Mouse (Mus musculus) thymus, postnatal 14 days (tissue): ENCODE measurements around the gene Olfr608.
"Not testable (repeated sequence)": the region's sequence is repeated elsewhere in the genome, so short reads cannot be mapped to it uniquely, and the experiment has no call there.

Experiments
- DNase-seq: peaks from one replicate; pipeline ENCODE4 v3.0.0; 2021

Gene Olfr608

DNA sequence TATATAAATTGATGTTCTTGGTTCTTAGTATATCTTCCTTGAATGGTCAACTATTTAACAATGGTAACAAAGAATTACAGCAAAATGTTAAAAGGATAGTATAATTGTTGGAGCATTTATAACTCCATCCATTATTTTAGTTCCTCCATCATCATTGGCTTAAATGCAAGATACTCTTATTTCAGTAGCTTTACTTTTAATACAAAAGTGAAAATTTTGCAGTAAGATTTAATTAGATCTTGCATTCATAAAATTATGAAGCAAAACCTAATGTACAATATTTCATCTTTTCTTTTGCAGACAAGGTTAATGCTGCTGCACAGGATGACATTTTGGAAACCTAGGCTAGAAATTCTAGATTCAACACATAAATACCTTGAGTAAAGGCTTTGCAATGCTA is at the start of gene Olfr608:
Gene Olfr608, plus strand, starts transcription at position 301 of the 400 bp plus-strand sequence.
- no peak for DNase-seq

DNA sequence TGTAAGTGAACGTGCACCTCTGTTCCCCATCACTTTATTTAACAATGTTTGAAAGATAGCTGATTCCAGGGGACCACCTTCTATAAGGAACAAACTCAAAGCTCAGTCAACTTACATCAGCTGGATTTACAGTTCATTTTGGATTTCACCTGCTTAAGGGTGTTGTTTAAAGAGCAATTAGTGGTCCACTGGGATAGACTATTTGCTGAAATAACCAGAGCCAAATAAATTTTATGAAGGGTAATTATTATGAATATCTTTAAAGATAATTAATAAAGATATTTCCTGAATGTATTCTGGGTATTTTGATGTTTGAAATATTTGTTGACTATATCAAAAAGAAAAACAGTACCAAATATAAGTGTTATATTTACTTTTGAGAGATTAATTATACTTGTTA is 24.3 kb upstream of the Olfr608 start, which contains the start of gene Olfr605:
Gene Olfr605, minus strand, starts transcription at position 101 of the 400 bp plus-strand sequence.
- no peak for DNase-seq

DNA sequence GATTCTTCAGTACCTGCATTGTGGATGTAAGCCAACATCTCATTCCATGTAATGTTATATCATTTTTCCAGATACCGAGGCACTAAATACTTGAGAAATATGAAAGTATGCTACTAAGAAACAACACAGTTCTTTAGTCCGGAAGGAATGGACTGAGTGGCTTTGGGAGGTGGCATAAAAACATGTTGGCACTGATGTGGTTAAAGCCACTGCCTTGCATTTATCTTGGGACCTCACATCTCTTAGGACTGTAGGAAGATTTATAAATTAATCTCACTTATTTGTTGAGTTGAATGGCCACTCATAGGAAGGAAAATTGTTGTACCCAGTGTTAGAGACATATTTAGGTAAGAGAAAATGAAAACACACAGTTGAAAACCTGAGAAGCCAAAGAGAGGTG is 20.9 kb upstream of the Olfr608 start, which contains the start of gene Olfr606:
Gene Olfr606, plus strand, starts transcription at position 301 of the 400 bp plus-strand sequence.
- DNase-seq = no peak

DNA sequence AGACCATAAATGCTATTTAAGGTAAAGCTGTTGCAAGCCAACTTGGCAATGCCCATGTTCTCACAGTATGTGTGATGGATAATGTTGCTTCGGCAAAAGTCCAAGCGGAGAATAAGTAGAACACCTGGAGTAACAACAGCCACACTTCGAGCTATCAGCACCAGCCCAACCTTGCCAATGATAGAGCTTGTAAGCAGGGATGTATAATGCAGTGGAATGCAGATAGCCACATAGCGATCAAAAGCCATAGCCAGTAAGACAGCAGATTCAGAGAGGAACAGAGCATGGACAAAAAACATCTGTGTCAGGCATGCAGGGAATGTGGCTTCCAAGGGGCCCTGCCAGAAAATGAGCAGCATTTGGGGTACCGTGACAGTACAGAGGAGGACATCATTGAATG is 9.1 kb upstream of the Olfr608 start:
- no peak for DNase-seq

DNA sequence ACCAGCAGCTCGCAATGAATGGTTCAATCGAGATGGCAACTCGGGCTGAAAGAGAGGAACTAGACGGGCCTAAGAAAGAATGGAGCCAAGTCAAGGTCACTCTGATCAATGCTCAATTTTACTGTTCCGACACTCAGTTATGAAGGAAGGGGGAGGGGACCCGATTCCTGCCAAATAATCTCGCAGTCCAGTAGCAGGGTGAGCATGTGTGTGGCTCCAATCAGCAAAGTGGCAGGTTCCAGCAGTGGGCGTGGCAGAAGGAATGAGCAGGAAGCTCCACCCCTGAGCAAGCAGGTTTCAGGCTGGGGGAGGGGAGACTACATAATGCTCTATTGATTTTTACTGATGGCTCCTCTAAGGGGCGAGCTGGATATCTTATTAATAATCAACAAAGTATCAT is 7.4 kb downstream of the Olfr608 start:
- DNase-seq = not testable (repeated sequence)

DNA sequence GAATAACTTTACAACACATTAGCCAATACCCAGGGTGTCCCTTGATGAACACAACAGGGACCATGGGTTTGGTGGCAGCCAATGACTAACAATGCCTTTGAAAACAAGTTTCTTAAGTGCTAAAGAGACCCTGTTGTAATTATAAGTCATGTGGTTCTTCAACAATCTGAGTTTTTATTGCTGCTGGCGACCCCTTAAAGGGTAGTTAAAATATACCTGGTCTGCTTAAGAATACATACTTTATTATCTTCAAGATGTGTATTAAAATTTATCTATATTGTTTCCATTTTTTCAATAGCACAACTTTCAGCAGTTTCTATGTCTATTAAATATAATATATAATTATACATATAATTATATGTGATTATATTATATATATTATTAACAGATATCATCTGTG is 28.3 kb downstream of the Olfr608 start, which contains the start of gene Olfr609:
Gene Olfr609, minus strand, starts transcription at position 101 of the 400 bp plus-strand sequence.
- no peak for DNase-seq

DNA sequence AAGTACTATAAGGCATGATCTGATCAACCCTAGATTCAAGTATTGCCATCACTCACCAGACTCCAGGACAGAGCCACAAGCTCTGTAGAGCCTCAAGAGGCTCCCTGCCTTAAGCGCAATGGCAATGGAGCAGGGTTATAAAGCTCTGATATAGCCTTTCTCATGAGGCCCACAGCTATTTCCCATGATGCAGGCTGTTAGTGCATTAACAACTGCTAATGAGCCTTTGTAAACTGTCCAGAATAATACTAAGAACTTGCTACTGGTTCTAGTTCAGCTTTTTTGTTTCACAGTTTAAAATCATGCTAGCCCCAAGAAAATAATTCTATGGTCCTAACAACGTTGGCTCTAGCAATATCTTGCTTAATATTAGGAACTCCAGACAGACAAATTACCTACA is 42.3 kb downstream of the Olfr608 start, which contains the start of gene Olfr610:
Gene Olfr610, minus strand, starts transcription at position 101 of the 400 bp plus-strand sequence.
- no peak for DNase-seq

DNA sequence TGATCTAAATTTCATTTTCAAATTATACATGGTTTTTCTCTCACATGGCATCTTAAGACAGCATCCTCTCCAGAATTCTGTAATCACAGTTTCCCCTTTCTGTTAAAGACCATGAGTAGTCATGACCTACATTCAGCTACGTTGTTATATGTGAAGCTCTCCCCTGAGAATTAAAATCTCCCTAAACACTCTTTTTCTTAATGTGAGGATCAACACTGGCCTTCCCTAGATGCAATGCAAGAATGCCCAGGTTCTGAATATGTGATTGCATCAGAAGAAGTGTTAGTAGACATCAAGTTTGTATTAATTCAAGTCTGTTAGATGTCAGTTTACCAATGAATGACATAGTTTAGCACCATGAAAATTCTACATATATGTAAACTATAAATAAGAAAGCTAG is 51.1 kb downstream of the Olfr608 start, which contains the start of gene Olfr611:
Gene Olfr611, minus strand, starts transcription at position 101 of the 400 bp plus-strand sequence.
- not testable (repeated sequence) for DNase-seq
